Mouse (Mus musculus) ovary, postnatal 36 days (tissue): ENCODE results near the gene Clca3b.
A peak's percentile ranks its signal among the peaks of the same experiment; 100 is the strongest.
"Not testable (repeated sequence)": the region's sequence is repeated elsewhere in the genome, so short reads cannot be mapped to it uniquely, and the experiment has no call there.

Experiments
- DNase-seq: peaks from one replicate; pipeline ENCODE4 v3.0.0; 2022; ENCODE audit warnings: low spot score, mixed read lengths

Gene Clca3b

GRCm38 (mm10) chr3:144849014-144849556 is at the start of gene Clca3b:
Clca3b (minus strand) TSS chr3:144849357.
- not testable (repeated sequence) for DNase-seq

DNA sequence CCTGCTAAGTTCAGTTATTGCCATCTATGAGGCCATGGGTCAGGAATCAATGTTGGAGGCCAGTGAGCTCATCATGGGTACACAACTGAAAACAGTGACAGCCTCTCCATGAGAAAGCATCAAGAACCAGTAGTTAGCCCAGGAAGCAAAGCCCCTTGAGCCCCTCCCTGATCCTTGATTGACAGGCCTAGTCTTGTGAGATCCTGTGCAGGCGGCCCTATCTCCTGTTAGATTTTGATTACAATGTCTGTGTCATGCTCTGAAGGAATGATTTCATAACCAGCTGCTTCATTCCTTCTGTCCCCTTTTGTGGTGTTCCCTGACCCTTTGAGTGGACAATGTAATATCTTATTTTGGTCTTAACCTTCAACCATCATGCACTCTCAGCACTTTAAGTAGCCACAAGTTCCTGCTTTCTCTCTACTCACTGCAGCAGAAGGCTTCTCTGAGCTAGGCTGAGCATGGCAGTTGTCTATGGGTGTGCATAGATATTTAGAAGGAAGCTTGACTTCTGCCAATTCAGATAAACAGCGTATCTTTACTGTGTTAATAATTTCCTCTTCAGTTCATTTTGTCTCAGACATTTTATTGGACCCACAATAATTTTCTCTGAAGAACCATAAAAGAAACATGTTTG is 48.0 kb upstream of the Clca3b start:
- DNase-seq = no peak

GRCm38 (mm10) chr3:144890246-144890758 is 41.1 kb upstream of the Clca3b start:
- DNase-seq = no peak

- DNase-seq = no peak
These were observed 37.8 kb upstream of the Clca3b start for GRCm38 (mm10) chr3:144886957-144887356.

GRCm38 (mm10) chr3:144872012-144872411 is 22.9 kb upstream of the Clca3b start:
- not testable (repeated sequence) for DNase-seq

DNA sequence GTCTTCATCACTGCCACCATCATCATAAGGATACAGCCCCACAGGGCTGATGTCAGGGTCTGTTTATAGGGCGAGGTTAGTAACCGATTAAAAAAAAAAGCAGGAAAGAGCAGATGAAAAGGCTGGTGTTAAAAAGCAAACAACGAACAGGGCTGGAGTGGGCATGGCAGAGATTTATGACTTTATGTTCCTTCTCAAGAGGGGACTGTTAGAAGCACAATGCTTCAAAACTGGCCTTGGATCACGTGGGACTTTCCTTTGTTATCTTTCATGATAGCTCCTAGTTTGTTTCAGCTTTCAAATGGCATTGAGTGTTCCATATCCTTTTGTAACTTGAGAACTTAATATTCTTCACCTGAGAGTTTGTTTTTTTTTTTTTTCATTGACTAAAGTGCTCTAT is 427 bp upstream of the Clca3b start:
- no peak for DNase-seq

DNA sequence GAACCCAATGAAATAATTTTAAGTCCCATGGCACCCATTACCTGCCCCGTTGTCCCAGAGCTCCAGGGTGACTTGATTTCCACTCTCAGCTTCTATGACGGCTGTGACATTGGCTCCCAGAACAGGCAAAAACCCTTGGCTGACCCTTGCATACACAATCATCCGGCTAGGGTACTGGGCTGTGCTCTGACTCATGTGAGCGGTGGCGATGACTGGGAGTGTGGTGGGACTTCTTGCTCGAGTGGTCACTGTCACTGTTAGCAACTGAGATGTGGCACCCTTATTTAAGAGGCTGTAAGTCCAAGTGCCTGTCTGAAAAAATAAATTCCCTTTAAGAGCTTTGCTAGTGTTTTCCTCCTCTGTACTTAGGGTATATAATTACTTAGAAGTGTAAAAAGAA is 21.9 kb downstream of the Clca3b start:
- no peak for DNase-seq

DNA sequence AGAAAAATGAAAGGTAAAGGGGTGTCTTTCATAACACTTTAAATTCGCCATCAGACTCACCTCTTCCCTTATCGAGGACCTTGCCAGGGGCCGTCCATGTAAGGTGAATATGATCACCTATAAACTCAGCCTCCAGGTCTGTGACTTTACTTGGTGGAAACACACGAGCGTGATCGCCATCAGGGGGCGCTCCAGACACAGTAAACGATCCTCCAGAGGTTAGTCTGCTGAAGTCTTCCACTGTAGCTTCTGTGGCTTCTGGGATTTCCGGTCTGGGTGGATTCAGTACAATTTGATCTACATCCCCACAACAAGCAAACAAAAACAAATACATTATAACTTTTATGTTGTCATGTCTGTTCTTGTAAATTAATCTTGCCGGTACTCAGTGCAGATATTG is 24.0 kb downstream of the Clca3b start:
- peak; percentile 75 for DNase-seq

DNA sequence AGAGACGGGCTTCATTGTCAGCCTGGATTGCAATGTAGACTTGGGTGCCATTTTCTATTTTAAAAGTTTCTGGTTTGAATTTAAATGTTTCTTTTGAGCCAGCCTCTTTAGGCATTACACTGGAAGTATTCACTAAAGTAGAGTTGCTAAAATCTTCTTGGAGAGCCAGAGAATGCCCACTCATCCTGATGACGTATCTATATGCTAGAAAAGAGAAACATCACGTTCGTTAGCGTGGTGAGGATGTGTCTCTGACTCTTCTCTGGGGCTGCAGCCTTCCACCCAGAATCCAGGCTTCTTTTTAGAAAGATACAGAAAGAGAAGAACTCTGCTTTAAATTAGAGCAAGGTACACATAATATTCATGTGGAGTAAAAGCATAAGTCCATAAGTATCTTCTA is 25.8 kb downstream of the Clca3b start:
- DNase-seq = no peak

- no peak for DNase-seq
These were observed 28.5 kb downstream of the Clca3b start for GRCm38 (mm10) chr3:144820632-144821031.

GRCm38 (mm10) chr3:144819219-144819618 is 29.9 kb downstream of the Clca3b start, which contains the start of gene Clca3a2:
Clca3a2 (minus strand) TSS chr3:144819494.
- not testable (repeated sequence) for DNase-seq

DNA sequence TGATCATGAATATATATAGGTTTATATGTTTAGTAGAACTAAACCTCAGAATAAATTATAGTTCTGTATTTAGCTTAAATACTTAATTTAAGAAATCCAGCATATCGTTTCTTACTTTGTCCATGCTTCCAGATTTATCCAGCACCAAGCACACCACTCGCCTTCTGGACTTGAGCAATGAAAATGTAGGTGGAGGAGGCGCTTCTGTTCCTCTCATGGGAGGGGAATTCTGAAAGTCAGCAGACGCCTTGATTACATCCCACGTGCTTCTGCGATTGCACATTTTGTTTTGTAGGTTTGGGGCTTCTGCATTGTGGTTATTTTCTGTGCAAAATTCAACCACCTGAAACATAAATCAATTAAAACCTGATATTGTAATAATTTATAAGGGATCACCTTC is 35.8 kb downstream of the Clca3b start:
- not testable (repeated sequence) for DNase-seq

GRCm38 (mm10) chr3:144811821-144812220 is 37.3 kb downstream of the Clca3b start:
- DNase-seq = no peak

DNA sequence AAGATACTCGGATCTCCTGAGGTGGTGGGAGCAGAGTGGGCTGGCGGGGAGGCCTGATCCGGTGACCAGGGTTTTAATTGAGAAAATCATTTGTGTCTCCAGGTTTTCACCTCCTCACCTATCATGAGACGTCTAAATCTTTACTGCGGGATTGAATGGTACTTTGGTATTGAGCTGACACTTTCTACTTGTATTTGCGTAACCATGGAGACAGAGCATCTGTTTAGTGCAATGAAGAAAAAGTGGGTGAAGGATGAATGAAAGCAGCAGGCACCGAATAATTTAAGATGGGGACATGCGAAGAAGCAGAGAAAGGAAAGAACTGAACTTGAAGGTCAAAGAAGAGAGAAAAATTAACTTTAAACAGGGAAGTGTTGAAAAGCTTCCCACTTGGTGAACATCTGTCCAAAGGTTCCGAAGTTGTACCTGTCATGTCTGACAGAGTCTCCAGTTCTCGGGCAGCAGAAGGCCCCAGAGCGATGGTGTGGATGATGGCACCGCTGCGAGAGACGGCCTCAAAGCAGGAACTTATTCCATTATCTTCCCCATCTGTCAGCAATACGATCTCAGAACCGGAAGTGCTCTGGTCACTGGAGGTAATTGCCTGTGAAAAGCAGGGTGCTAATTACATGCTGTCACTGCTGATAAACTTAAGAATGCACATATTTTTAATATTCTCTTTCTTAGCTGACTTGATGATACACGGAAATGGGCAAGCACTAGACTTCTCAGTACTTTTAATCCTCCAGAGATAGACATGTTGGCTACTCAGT is 40.8 kb downstream of the Clca3b start:
- not testable (repeated sequence) for DNase-seq

GRCm38 (mm10) chr3:144806626-144807025 is 42.5 kb downstream of the Clca3b start:
- not testable (repeated sequence) for DNase-seq

GRCm38 (mm10) chr3:144801861-144802260 is 47.3 kb downstream of the Clca3b start:
- DNase-seq = peak; percentile 33

DNA sequence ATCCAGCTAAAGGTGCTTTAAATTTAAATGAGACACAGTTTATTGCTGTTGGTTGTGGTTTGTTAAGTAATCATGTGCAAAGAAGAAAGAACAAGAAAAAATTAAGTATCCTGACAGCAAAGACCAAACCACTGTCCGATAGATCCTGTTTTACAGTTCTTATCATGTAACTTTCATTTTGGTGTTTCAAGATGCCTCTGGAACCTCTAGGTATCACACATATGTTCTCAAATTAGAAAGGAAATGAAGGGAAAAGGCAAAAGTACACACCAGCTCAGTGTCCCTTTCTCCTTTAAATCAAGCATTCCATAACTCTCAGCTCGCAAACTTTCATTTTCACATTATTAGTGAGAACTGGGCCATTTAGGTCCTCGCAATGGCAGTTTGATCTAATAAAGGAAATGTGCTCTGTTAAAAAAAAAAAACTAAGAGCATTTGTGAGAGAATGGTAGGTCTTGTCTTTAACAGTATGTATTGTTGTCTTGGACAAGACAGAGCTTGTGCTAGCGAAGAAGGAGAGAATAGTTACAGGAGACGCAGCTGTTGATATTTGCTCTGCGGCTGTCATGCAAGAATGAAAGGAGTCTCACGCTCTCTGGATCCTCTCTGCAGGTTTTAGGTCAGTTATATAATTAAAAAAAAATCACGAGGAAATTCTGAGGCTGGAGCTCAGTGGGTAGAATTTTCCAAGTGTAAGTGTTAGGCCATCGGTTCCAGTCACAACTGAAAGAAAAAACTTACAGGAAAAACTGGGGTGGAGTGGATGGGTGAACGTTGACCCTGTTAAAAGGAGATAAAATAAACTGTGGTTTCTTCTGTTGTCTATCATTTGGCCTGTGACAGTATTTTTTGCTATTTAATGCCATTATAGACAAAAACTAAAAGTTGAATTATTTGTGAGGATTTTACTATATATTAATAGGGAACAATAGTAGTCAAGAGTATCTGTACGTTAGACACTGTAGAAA is 63.7 kb downstream of the Clca3b start:
- no peak for DNase-seq
